Mouse (Mus musculus): ENCODE measurements around the gene Ppp1r9b.
"Not testable (repeated sequence)": the region's sequence is repeated elsewhere in the genome, so short reads cannot be mapped to it uniquely, and the experiment has no call there.

The Ppp1r9b gene

DNA sequence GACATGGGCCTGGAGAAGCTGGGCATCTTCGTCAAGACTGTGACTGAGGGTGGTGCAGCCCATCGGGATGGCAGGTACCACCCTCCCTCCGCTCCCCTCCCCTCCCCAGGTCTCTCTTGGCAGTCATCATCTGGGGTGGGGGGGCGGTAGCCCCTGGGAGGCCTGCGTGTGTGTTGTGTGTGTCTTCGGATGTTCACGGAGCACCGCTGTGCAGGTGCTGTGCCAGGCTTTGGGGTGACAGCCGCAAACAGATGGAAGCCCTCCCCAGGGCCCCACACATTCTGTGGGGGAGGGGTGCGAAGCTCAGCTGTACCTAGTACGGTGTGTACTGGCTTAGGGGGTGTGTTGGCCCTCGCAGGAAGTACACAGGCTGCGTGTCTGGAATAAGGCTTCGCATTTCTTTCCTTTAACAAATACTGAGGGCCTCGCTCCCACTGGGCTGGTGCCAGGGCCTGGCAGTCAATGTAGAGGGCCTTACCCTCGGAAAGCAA, 7.3 kb downstream of the Ppp1r9b start:
- in situ Hi-C loops (cut with MboI): no loop called here

DNA sequence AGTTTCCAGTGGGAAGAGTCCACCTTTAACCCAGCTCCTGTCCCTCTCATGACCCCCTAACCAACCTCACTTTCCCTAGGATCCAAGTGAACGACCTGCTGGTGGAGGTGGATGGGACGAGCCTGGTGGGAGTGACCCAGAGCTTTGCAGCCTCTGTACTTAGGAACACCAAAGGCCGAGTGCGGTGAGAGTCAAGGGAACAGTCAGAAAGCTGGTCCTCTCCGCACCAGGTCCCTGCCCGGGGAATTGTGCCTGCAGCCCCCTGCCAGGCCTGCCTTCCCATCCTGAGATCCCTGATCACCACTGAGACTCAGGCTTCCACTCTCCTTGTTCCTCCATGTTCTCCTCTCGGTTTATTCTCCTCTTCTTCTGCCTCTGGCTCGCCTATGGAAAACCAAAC, 9.3 kb downstream of the Ppp1r9b start:
- in situ Hi-C loops (cut with MboI): no loop called here

DNA sequence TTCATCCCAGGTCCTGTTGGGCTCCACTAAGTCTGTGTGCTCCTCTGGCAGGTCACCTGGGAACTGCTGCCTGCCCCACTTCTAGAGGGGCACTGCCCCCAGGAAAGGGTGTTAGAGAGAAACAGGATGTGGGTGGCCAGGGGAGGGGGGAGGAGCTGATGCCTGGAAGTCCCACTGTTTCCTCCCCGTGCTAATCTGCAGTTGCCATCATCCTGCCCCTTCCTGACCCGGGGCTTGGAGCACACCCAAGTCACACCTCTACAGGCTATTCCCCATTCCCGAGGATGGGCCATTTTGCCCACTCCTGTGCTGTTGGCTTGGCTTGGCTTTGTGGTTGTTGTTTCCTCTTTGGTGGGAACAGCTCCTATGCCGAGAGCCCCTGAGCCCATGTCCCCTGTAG, 9.7 kb downstream of the Ppp1r9b start:
- in situ Hi-C loops (cut with MboI): no loop called here

DNA sequence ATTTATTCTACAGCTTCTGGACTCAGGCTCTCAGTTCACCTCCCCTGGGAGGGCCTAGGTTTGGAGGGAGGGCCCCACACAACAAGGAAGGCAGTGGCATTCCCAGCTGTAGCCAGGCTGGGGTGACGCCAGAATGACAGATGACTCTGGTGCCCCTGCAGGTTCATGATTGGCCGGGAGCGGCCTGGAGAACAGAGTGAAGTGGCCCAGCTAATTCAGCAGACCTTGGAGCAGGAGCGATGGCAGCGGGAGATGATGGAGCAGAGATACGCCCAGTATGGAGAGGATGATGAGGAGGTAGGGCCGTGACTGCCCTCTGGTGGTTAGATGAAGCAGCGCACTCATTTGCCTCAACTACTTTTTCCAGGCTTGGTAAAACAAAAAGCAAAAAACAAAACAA, 10.2 kb downstream of the Ppp1r9b start:
- in situ Hi-C loops (cut with MboI): no loop called here

DNA sequence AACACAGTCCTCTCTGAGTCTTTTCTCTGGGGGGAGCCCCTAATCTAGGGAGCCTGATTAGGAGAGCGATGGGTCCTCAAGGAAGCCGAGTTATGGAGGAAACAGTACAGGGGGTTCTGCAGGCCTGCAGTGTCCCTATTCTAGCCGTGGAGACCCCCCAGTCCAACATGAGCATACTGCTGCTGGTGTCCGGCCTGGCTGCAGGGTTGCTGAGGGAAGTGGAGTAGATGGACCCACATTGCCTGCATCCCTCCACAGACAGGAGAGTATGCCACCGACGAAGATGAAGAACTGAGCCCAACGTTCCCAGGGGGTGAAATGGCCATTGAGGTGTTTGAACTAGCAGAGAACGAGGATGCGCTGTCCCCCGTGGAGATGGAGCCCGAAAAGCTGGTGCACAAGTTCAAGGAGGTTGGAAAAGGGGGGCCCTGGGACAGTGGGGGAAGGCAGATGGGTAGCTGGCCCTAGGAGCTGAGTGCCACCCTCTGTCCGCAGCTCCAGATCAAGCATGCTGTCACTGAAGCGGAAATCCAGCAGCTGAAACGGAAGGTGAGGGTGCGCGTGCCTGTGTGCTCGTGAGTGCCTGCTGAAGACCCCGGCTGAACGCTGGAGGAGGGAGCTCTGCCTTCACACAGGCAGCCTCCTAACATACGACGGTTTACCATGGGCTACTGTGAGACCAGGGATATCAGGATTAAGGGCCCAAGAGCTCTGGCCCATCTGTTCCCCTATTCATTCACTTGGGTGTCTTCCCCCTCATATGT, 10.9 kb downstream of the Ppp1r9b start:
- in situ Hi-C loops (cut with MboI): no loop called here

DNA sequence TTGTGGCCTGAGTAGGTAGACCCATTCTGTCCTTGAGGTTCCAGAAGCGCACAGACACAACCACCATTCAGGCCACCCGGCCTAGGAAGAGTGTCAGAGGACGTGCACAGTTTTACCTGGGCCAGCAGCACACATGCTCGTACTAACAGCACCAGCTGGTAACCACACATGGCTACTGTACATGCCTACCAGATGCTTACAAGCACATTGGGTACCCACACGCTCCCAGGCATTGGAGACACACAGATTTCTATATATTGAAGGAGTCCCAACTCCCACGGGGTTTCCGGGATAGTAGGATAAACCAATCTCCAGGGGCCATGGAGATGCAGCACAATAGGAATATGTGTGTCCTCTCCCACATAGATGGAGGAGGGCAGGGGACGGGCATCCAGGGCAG, 11.9 kb downstream of the Ppp1r9b start:
- in situ Hi-C loops (cut with MboI): no loop called here

DNA sequence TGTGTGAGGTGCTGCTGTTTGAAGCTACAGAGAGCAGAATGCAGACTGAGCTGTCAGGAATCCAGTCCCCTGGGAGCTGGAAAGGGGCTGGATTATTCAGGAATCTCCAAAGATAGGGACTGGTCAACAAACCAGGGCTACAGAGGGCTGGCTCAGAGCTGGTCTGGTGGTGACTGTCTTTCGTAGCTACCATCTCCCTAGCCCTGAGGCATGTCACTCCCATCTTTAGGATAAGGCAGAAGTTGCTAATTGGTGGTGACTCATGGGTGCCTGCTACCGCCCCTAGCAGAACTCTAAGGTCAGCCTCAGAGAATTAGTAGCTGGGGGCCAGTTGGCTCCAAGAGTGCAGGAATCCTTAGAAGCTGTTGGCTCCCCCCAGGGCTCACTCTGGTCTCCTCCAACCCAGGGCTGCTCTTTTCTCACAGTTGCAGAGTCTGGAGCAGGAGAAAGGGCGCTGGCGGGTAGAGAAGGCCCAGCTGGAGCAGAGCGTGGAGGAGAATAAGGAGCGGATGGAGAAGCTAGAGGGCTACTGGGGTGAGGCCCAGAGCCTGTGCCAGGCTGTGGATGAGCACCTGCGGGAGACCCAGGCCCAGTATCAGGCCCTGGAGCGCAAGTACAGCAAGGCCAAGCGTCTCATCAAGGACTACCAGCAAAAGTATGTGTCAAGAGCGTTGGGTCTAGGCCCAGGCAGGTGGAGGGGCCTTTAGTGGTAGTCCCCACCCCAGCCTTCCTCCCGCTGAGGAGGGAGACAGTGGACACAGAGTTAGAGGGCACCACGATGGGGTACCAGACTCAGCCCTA, 13.5 kb downstream of the Ppp1r9b start:
- in situ Hi-C loops (cut with MboI): no loop called here

DNA sequence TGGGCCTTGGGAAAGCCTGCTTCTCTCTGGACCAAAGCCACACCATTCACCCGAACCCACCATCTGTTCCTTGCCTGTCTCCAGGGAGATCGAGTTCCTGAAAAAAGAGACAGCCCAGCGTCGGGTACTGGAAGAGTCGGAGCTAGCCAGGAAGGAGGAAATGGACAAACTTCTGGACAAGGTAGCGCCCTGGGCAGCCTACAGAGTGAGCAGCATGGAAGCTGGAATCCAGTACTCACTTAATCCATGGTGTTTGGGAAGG, 14.0 kb downstream of the Ppp1r9b start:
- in situ Hi-C loops (cut with MboI): no loop called here

DNA sequence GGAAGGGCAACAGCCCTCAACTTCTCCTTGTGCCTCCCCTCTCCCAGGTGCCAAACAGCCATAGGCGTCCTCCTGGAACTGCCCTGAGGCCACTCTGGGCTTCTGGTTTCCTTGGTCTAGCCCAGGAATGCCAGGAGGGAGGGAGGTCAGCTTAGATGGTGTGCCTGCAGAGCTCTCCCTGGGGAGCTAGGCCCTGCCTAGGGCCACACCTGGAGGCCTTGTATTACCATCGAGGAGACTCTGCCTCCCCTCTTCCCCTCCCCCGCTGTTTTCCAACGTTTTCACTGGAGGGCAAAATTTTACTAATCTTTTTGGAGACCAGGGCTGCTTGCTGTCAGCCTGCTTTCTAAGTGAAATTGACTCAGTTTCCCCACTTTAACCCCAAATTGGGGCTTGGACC, 15.2 kb downstream of the Ppp1r9b start:
- in situ Hi-C loops (cut with MboI): no loop called here

DNA sequence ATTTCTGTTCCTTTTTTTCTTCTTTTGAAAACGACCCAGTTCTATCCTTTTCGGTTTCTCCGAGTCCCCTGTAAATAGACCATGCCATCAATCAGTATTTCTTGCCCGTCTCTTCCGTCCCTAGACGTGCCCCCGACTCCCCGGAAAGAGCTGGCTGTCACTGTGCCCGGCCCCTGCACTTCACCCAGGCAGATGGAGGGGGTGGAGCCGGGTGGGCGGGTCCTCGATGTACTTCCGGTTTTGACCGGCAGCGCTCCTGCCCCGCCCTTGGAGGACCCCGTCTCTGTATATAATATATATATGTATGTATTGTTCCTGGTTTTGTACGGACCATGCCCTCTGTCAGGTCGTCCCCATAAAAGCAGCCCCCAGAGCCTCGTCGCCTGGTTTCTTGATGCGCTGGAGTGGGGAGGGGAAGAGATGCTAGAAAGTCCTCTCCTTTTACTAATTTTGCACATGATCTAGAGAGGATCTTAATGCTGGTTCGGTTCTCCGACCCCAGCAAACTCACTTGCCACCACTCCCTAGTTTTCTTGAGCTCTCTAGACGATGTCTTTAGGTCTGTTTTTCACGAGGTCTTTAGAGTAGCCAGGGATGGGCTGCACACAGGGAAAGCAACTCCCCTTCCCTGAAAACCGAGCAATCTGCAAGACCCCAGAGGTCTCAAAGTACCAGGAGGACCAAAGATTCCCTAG, 15.8 kb downstream of the Ppp1r9b start:
- in situ Hi-C loops (cut with MboI): no loop called here

DNA sequence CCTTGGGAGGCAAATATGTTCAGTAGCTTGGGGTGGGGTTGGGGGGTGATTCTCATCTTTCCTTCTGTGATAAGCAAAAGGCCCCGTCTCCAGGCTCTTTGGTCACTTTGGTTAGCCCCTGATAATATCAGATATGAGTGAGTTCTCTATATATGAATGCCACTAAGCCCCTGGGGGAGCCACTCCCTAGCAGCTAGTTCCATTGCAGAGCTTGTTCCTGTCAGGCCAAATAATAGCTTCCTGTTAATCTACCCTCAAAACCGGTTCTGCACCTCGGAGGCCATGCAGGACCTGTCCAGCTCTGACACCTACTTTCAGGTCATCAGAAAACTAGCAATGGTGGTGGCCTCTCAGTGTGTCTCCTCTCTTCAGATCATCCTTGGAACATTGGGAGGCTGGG, 16.6 kb downstream of the Ppp1r9b start:
- in situ Hi-C loops (cut with MboI): no loop called here

DNA sequence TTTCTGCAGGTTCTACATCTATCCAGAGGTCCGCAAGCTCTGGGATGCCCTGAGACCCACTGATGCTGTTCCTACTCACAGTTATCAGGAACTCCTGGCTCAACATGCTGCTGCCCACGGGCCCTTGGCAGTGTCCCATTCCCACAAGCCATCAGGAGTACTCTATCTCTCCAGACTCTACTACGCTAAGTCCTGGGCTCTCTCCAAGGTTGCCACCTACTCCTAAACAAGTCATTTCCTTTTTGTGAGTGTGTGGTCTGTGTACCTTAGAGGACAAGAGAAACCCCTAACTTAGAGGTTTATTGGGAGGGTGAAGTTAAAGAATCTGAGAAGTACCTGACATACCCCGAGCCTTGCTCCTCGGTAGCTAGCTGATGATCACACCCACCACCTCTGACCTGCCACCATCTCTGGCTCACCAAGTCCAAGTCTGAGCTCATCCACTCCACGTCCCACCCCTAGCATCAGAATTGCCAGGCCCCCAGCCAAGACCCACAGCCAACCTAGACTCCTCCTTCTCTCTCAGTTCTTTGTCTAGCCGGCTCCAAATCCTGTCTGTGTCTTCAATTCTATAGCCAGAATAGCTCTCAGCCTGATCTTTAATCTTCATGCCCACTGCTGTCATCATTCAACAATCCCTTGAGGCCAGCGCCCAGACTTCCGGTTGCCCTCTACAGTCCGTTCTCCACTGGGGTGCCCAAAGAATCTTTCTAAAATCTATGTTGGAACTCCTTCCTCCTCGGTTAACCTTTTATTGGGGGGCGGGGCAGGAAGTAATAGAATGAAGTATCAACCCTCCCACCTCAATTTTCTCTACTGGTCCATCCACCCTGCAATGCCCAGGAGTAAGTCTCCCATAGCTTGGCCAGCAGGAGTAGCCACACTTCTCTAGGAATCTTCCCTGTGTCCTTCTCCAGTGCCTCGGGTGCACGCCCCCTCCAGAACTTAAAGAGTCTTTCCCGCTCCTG, 18.1 kb downstream of the Ppp1r9b start:
- in situ Hi-C loops (cut with MboI): no loop called here

DNA sequence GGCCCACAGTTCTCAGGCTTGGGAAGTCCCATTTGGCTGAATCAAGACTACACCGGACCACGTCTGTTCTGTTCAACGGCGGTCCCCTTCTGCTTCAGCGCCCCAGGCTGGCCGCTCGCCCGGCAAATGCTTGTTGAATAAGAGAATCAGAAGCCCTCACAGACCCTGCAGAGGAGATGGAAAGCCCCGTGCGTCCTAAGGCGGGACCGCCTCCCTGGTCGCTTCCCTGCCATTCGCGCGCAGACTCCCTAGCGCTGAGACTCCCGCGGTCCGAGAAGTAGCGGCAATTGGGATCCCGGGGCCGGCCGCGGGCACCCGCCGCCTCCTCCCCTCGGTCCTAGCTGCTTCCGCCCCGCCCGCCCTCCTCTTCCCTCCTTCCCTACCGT, 18.8 kb downstream of the Ppp1r9b start, which contains the start of gene Samd14:
TSS of gene Samd14 (plus strand) at position 251 of the 386 bp plus-strand sequence.
- in situ Hi-C loops (cut with MboI): no loop called here

DNA sequence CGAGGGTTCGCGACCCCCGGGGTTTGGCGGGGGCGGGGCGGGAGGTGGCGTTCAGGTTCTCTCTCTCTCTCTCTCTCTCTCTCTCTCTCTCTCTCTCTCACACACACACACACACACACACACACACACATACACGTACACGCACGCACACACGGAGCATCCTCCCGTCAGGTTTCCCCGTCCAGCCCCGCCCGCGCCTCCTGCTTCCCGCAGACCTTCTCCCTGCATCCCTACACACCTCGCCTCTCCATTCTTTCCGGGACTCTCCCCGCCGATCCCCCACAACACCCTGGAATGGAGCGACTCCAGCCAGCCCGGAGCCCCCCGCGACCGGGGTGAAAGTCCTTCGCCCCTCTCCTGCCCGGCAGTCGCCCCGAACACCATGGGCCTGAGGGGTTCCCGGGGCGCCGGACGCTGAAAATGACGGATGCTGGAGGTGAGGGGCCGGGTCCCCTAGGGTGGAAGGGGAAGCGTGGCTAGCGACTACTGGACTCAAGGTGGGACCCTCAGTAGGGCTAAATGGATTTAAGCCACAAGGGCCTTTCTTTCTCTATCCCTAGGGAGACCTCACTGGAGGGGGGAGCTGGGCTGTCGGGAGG, 19.4 kb downstream of the Ppp1r9b start:
- in situ Hi-C loops (cut with MboI): no loop called here

DNA sequence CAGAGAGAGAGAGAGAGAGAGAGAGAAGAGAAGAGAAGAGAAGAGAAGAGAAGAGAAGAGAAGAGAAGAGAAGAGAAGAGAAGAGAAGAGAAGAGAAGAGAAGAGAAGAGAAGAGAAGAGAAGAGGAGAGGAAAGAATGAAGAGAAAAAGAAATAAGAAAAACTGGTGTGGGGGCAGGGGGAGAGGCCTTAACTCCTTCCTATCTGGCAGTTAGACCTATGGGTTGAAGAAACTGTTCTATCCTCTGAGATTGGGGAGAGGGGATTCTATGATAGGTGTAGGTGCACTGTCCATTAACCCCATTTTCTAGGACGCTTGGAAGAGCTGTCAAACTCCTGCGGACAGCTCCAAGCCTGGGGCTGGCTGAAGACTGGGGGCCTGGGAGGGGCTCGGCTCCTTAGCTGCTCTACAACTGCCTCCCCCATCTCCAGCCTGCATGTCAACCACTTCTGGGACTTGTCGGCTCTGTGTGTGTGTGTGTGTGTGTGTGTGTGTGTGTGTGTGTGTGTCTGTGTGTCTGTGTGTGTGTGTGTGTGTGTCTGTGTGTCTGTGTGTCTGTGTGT, 20.1 kb downstream of the Ppp1r9b start:
- in situ Hi-C loops (cut with MboI): not testable (repeated sequence)

DNA sequence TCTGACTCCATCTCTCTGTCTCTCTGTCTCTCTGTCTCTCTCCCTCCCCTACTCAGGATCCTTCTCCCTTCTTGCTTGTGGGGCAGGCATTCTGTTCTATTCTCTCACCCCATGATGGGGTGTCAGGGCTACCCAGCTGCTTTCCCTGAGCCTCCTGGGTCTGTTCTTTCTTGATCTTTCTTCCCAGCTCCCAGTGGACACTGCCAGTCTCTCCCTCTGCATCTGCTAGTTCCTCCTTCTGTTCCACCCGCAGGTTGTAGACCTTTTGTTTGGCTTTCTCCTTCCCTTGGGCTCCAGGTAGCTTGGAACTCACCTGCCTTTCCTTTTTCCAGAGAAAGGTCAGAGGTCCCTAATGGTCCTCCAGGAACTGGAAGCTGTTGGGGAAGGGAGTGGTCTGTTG, 20.6 kb downstream of the Ppp1r9b start:
- in situ Hi-C loops (cut with MboI): no loop called here

DNA sequence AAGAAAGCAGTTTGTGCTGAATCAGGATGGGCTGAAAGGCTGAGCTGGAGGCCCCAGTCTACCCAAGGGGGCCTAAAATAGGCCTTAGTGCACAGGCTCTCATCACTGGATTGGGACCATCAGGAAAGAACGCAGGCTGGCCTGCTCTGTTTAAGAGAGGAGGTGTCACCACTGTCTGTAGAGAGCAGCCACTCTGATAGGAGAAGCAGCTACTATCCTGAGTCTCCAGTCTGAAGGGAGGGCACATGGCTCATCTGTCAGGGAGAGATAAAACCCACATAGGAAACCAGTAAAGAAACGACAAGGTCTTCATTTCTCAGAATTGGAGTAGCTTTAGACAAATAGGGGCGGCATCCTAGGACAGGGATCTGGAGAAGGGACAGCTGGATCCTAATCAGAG, 21.2 kb downstream of the Ppp1r9b start:
- in situ Hi-C loops (cut with MboI): no loop called here

DNA sequence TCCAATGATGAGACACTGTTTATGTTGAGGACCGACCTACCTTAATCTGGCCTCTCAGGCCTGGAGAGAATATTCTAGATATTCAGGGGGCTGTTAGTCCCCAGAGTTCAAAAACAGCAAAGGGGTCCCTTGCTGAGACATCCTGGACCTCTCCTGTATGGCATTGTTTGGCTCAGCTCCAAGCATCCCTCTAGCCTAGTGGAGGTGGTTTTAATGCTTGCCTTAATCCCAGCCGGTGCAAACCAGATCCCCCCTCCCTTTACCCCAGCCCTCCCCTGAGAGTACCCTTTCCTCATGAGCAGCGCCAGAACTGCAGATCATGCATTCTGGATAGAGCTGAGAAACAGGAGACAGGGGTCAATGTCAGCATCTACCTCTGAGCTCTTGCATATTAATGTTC, 21.7 kb downstream of the Ppp1r9b start:
- in situ Hi-C loops (cut with MboI): no loop called here

DNA sequence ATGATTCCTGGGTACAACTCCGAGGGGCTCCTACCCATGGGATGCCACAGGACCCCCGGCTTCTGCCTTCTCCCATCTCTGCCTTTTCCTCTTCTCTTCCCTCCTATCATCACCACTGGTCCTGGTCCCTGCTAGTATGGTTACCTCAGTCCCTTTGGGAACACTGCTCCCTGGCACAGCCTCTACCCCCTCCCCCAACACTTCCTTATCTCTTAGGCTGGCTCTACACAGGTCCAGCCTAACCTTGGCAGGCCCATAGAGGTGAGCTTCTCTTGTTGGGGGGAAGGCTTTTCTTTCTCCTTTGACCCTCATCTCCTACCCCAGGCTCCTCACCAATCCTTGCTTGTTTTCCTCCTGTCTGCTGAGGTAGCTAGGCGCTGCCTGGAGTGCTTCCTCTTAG, 24.6 kb downstream of the Ppp1r9b start:
- in situ Hi-C loops (cut with MboI): no loop called here

DNA sequence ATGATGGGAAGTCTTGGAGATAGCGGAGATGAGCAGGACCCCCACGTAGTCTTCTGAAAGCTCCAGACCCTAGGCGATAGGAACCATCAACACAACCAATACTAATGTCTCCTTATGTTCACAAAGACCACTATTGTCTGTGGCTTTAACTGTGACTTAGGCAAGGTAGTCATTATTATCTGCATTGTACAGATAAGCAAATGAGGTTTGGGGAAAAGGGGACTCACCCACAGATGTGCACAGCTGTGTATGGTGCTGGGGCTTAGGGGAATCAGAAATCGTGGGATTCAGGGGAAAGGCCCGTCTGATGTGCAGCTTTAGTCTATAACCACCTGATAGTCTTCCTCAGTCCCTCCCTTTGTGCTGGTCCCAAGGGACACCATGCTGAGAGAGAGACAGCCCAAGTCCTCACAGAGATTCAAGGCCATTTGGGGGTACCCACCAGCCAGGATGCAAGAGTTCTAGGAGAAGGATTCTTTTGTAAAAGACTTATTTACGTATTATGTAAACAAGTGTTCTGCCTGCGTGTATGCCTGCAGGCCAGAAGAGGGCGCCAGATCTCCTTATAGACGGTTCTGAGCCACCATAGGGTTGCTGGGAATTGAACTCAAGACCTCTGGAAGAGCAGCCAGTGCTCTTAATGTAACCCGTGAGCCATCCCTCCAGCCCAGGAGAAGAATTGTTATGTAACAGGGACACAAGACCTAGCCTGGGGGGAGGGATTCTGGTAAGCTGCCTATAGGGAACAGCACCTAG, 31.6 kb downstream of the Ppp1r9b start:
- in situ Hi-C loops (cut with MboI): no loop called here

Data from mature B cell (primary cell).